Mouse (Mus musculus) liver, embryonic 11.5 days (tissue): ENCODE data around the gene March4. TPM values are rescaled to one million over a fixed set of nuclear protein-coding genes. Genes with fewer than 3 reads are reported as not detected.

Experiments used
- ATAC-seq: fragments of 200-750 bp; cut with Nextera tagmentation; replicated peaks from 2 replicates; pipeline ENCODE4 v1.8.0; 2017; ENCODE audit warnings: moderate number of reproducible peaks, mild to moderate bottlenecking, moderate TSS enrichment, moderate library complexity; ENCODE audit not compliant: low FRiP score
- DNase-seq: peaks from one replicate; pipeline ENCODE4 v3.0.0-alpha.2; 2017; ENCODE audit warnings: low spot score
- H3K27ac ChIP-seq: fragments of 300-500 bp; sonication (generic); 2 replicates; pipeline ENCODE4 v1.5.1; 2014; ENCODE audit warnings: mild to moderate bottlenecking, low read depth, low read length, control low read depth
- H3K27me3 ChIP-seq: fragments of 300-500 bp; sonication (generic); replicated peaks from 2 replicates; pipeline ENCODE4 v1.6.1; 2014; ENCODE audit warnings: low read length, mixed read lengths; ENCODE audit not compliant: control insufficient read depth, insufficient read depth
- H3K36me3 ChIP-seq: fragments of 300-500 bp; sonication (generic); 2 replicates; pipeline ENCODE4 v1.6.1; 2014; ENCODE audit warnings: mild to moderate bottlenecking, low read length, moderate library complexity, mixed read lengths; ENCODE audit not compliant: control insufficient read depth, insufficient read depth
- H3K4me1 ChIP-seq: fragments of 300-500 bp; sonication (generic); replicated peaks from 2 replicates; pipeline ENCODE4 v1.6.1; 2014; ENCODE audit warnings: low read length, mixed read lengths; ENCODE audit not compliant: control insufficient read depth, insufficient read depth
- H3K4me2 ChIP-seq: fragments of 300-500 bp; sonication (generic); 2 replicates; pipeline ENCODE4 v1.6.1; 2014; ENCODE audit warnings: mild to moderate bottlenecking, control low read depth, moderate library complexity
- H3K4me3 ChIP-seq: fragments of 300-500 bp; sonication (generic); 2 replicates; pipeline ENCODE4 v1.5.1; 2014; ENCODE audit warnings: low read depth, low read length, control low read depth
- H3K9ac ChIP-seq: fragments of 300-500 bp; sonication (generic); 2 replicates; pipeline ENCODE4 v1.6.1; 2014; ENCODE audit warnings: low read depth, low read length, control low read depth
- H3K9me3 ChIP-seq: fragments of 300-500 bp; sonication (generic); 2 replicates; pipeline ENCODE4 v1.6.1; 2016; ENCODE audit warnings: low read length, inconsistent platforms, mixed read lengths; ENCODE audit not compliant: control insufficient read depth
- WGBS: fragments of 180-500 bp; shearing (Covaris S2); extraction: QIAGEN DNeasy Blood & Tissue Kit; methylation state at CpG from one replicate; pipeline ENCODE4 v1.1.7; 2014; 5-methylcytosine and 5-hydroxymethylcytosine counted together
- polyA plus RNA-seq: library from polyadenylated mRNA; unstranded; fragments of >200 nt; fragmentation: Nextera tagmentation; extraction: Ambion mirVana; gene quantifications from 2 replicates; pipeline ENCODE4 v1.2.1, GENCODE M21; 2014

Gene March4
- polyA plus RNA-seq, 1 experiment from 2014 or later, result not detected

DNA sequence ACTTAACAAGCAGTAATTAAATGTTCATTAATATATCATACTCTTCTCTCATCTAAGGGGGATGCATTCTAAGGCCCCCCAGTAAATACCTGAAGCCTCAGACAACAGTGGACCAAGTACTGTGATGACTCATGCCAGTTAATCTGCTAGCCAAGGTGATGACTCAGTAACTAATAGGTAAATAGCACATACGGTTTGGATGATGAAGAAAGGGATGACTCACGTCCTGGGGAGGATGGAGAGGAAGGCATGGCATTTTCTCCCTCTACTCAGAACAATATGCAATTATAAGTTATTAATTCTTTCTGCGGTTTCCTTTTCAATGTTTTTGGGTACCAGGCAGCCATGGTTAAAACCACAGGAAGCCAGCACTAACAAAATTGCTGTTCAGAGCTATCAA, 87.0 kb downstream of the March4 start:
- H3K4me3 ChIP-seq, result no peak overlapping the region
- DNase-seq (no peak), ATAC-seq (no peak)
- no peaks in the 10 kb centered on the region for H3K27me3 ChIP-seq
- H3K36me3 ChIP-seq, result no peaks in the 10 kb centered on the region
- H3K4me1 ChIP-seq, result no peaks in the 10 kb centered on the region
- H3K27ac ChIP-seq, result no peak overlapping the region
- WGBS, result 70% methylated on average over 3 of the region's 3 CpGs
- H3K9me3 ChIP-seq, result no peaks in the 10 kb centered on the region
- no peak overlapping the region for H3K4me2 ChIP-seq
- no peak overlapping the region for H3K9ac ChIP-seq

- WGBS, result 79% methylated on average over 2 of the region's 2 CpGs
- H3K27me3 ChIP-seq, result no peaks in the 10 kb centered on the region
- H3K9ac ChIP-seq, result no peak overlapping the region
- H3K27ac ChIP-seq, result no peak overlapping the region
- H3K4me3 ChIP-seq, result no peak overlapping the region
- H3K4me2 ChIP-seq, result no peak overlapping the region
- no peaks in the 10 kb centered on the region for H3K9me3 ChIP-seq
- no peaks in the 10 kb centered on the region for H3K4me1 ChIP-seq
- H3K36me3 ChIP-seq, result no peaks in the 10 kb centered on the region
- DNase-seq (no peak), ATAC-seq (no peak)
These were observed 94.0 kb downstream of the March4 start for GRCm38 (mm10) chr1:72442747-72443146.

GRCm38 (mm10) chr1:72439146-72439545, 97.6 kb downstream of the March4 start:
- no peak overlapping the region for H3K4me3 ChIP-seq
- DNase-seq (no peak), ATAC-seq (no peak)
- no peaks in the 10 kb centered on the region for H3K9me3 ChIP-seq
- H3K36me3 ChIP-seq, result no peaks in the 10 kb centered on the region
- H3K9ac ChIP-seq, result no peak overlapping the region
- H3K27ac ChIP-seq, result no peak overlapping the region
- H3K4me1 ChIP-seq, result no peaks in the 10 kb centered on the region
- no peak overlapping the region for H3K4me2 ChIP-seq
- H3K27me3 ChIP-seq, result no peaks in the 10 kb centered on the region
- 71% methylated on average over 8 of the region's 8 CpGs for WGBS

DNA sequence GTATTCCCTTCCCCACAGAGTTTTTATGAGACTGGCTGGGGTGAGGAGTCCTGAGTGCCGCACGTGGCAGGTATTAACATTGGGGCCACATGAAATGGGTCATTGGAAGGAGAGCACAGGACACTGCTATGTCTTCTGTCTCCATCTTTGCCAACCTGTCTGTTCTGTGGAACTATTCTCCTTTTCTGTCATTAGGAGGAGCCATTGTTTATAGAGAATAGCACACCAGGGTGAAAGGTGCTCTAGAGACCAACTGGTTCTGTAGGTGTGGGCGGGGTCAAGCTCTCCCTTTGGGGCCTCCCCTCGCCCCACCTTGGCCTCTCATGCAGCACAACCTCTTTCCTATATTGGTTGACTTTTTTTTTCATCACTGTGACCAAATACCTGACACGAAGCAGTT, 99.8 kb downstream of the March4 start:
- 65% methylated on average over 5 of the region's 5 CpGs for WGBS
- ATAC-seq, result no peak

DNA sequence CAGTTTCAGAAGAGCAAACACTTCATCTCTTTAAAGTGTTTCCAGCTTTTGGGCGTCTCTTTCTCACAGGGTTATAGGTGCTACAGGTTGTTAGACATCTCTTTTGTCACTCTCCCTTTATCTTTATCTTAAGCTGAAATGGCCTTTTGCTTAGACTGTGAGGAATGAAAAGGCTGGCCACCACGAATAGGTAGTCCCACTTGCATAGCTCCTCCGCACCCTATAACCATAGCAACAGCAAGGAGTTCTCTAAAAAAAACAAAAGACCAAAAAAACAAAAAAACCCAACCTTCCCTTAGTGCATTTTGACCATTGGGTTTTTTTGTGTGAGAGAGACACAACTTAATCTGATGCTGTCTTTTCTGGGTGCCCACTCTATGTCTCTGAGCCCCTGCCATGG, 102.2 kb downstream of the March4 start:
- 70% methylated on average over 3 of the region's 3 CpGs for WGBS
- H3K4me2 ChIP-seq, result no peak overlapping the region
- H3K4me1 ChIP-seq, result no peaks in the 10 kb centered on the region
- H3K27me3 ChIP-seq, result no peaks in the 10 kb centered on the region
- no peak overlapping the region for H3K27ac ChIP-seq
- DNase-seq (no peak), ATAC-seq (no peak)
- H3K4me3 ChIP-seq, result no peak overlapping the region
- no peak overlapping the region for H3K9ac ChIP-seq
- H3K36me3 ChIP-seq, result no peaks in the 10 kb centered on the region
- H3K9me3 ChIP-seq, result no peaks in the 10 kb centered on the region

More for the DNA sequence above, 99.8 kb downstream of the March4 start:
- H3K9me3 ChIP-seq, result no peaks in the 10 kb centered on the region
- no peak overlapping the region for H3K4me3 ChIP-seq
- H3K4me1 ChIP-seq, result no peaks in the 10 kb centered on the region
- H3K27ac ChIP-seq, result no peak overlapping the region
- H3K4me2 ChIP-seq, result no peak overlapping the region
- no peak overlapping the region for H3K9ac ChIP-seq
- no peak for DNase-seq
- H3K27me3 ChIP-seq, result no peaks in the 10 kb centered on the region
- H3K36me3 ChIP-seq, result no peaks in the 10 kb centered on the region

DNA sequence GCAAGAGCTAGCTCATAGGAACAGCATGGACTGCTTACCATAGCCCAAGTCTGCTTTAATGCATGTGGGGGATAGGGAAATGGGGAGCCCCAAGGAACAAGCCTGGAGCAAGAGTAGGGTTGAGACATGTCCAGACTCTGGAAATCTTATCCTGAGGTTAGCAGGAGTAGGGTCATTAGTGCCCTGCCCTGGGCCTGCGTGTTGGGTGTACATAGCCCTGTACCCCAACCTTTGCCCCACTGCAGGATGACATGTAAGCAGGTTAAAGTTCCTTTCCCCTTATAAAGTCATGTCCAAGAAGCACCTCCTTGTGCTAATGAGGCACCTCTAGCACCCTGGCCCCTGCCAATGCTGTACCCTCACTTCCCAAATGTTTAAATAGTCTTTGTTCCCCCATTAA, 104.2 kb downstream of the March4 start:
- DNase-seq (no peak), ATAC-seq (no peak)
- H3K4me1 ChIP-seq, result no peaks in the 10 kb centered on the region
- H3K27me3 ChIP-seq, result no peaks in the 10 kb centered on the region
- H3K36me3 ChIP-seq, result no peaks in the 10 kb centered on the region
- no peak overlapping the region for H3K9ac ChIP-seq
- no peak overlapping the region for H3K27ac ChIP-seq
- WGBS, result 59% methylated on average over 1 of the region's 1 CpGs
- no peak overlapping the region for H3K4me2 ChIP-seq
- no peaks in the 10 kb centered on the region for H3K9me3 ChIP-seq
- H3K4me3 ChIP-seq, result no peak overlapping the region

DNA sequence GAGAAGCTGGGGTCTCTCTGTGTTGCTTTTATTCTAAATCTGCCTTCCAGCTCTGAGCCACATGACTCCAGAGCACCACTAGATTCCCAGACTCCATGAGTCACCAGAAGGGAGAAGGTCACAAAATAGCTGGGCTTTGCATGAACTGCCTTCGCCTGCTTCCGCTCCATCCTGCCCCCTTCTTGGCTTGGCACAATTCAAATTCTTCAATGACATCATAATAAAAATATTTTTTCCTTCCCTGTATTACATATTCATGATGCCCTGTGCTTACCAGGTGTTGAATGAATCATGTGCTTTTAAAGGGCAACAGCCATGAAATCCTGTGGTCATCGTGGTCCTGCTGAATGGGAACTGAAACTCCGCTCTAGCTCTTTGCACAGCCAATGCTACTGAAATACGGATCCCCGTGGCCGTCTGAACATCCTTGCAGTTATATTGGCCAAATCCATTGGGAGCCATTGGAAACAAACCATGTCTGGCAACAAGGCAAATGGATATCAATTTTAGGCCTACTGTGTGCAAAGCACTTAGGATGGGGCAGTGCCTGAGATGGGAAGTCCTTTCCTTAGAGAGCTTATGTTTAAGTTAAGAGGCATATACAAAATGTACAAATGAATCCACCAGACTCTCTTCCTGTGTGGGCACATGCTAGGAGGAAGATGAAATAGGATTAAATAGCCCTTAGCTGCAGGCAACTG, 107.5 kb downstream of the March4 start:
- Histone ChIP-seq H3K9me3 (no peaks in the 10 kb centered on the region), H3K4me3 (no peak overlapping the region), H3K36me3 (no peaks in the 10 kb centered on the region), H3K27me3 (no peaks in the 10 kb centered on the region), H3K27ac (no peak overlapping the region), H3K4me2 (no peak overlapping the region), H3K4me1 (no peaks in the 10 kb centered on the region), H3K9ac (no peak overlapping the region)
- DNase-seq (no peak), ATAC-seq (no peak)
- 86% methylated on average over 7 of the region's 7 CpGs for WGBS

DNA sequence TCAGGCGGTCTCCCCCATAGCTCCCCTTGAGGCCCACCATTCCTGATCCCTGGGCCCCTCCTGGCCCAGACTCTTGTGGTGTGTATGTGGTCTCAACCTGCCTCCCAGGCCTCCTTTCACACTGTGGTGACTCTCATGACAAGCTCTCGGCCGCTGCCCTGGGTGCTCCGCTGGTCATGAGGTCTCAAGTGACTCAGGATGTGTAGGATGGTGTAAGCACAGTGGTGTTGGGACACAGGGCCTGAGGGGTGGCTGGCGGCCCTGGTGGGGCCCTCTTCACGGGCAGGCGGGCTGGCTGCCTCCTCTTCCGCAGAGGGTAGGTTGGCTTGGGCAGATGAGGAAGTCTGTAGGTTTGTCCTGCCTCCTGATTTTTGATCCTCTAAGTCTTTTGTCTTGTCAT, 108.2 kb downstream of the March4 start:
- no peak for ATAC-seq
- 78% methylated on average over 8 of the region's 8 CpGs for WGBS
- Histone ChIP-seq H3K4me3 (no peak overlapping the region), H3K27ac (no peak overlapping the region), H3K27me3 (no peaks in the 10 kb centered on the region), H3K4me1 (no peaks in the 10 kb centered on the region), H3K9me3 (no peaks in the 10 kb centered on the region), H3K4me2 (no peak overlapping the region), H3K9ac (no peak overlapping the region), H3K36me3 (no peaks in the 10 kb centered on the region)
- DNase-seq, result no peak

GRCm38 (mm10) chr1:72426456-72426855, 110.3 kb downstream of the March4 start:
- Histone ChIP-seq H3K4me3 (no peak overlapping the region), H3K9me3 (no peaks in the 10 kb centered on the region), H3K27ac (no peak overlapping the region), H3K27me3 (no peaks in the 10 kb centered on the region), H3K9ac (no peak overlapping the region), H3K4me1 (no peaks in the 10 kb centered on the region), H3K4me2 (no peak overlapping the region), H3K36me3 (no peaks in the 10 kb centered on the region)
- no peak for DNase-seq
- WGBS, result 75% methylated on average over 4 of the region's 4 CpGs
- ATAC-seq, result no peak
